Mouse (Mus musculus): ENCODE measurements around the gene Fgfr2. TPM values are rescaled to one million over a fixed set of nuclear protein-coding genes. Genes with fewer than 3 reads are reported as not detected.

Gene Fgfr2
- polyA plus RNA-seq, 1 experiment, result 114 TPM

DNA sequence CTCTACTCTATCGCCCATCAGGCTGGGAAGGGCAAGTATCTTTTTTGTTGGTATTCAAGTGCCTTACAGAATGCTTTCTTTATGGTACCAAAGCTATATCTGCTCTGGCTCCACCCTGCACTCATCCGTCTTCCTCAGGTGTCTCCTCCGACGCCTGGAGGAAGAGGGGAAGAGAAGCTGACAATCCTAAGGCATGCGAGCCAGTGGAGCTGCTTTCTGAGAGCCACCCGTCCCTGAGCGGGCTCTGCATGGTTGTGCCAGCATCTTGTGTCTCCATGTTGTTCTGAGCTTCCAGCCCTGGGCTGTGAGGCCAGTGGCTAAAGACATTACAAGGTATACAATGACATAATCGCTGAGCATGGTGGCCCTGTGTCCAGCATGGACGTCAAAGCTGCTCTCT lies 388.9 kb downstream of the Fgfr2 start:
- peaks cover 22% of the 10 kb centered on the region for H3K4me1 ChIP-seq (ENCODE audit: control insufficient read depth, insufficient read depth, low read length)
- TF ChIP-seq CTCF (IDR thresholded peaks at IDR 0.05; ENCODE audit: insufficient read depth, low read length), result no peak
- no peak overlapping the region for H3K4me3 ChIP-seq (replicated peaks; ENCODE audit: extremely low read depth, low read depth, low read length)
- WGBS, result 79% methylated on average over 9 of the region's 9 CpGs
- DNase-seq, result no peak

DNA sequence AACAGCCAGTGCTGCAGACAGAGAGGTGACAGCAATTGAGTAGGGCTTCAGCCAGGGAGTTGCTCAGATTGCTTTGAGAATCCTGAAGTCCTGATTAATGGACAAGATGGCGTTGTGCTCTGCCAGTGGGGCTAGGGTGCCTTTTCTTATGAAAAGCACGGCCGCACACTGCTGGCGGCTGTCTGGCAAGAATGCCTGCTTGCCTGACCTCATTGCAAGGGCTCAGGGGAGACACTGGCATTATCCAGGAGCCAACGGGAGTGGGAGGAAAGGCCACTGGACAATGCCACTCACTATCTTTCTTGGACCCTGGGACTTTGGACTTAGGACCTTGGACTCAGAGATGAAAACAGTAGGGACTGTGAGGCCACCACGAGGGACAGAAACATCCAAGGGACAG lies 389.6 kb downstream of the Fgfr2 start:
- H3K4me3 ChIP-seq (replicated peaks; ENCODE audit: extremely low read depth, low read depth, low read length), result no peak overlapping the region
- peaks cover 22% of the 10 kb centered on the region for H3K4me1 ChIP-seq (ENCODE audit: control insufficient read depth, insufficient read depth, low read length)
- WGBS, result 78% methylated on average over 6 of the region's 6 CpGs
- no peak for DNase-seq
- TF ChIP-seq POLR2A (IDR thresholded peaks at IDR 0.05; ENCODE audit: borderline replicate concordance, extremely low read depth, low read depth, low read length) (no peak), CTCF (IDR thresholded peaks at IDR 0.05; ENCODE audit: insufficient read depth, low read length) (no peak)

DNA sequence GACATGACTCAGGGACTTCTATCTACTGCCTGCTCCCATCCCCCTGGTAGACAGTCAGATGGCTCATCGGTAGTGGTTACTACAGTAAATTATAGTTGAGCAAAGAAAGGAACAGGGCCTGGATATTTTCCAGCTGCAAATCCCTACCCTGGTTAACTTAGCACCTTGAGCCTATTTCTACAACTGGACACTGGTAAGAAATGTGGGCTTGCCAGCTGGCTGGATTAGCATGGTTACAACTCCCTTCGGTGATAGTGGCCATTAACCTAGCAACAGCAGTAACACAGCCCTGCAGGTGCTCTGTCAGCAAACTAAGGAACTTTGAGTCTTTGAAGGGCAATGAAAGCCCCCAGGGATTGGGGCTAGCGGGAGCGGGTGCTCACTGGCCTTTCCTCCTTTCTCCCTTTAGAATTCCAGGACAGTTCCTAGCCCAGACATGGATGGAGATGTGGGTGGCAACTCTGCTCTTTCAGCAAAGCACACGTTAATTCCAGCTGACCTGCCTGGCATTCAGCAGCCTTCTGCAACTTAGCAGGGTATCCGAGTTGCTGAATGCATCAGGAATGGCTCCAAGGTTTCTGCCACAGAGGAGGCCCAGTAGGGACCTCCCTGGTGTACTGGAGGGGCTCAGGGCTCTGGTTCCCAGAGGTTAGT lies 390.9 kb downstream of the Fgfr2 start:
- H3K4me1 ChIP-seq (ENCODE audit: control insufficient read depth, insufficient read depth, low read length), result peaks cover 22% of the 10 kb centered on the region
- TF ChIP-seq CTCF (IDR thresholded peaks at IDR 0.05; ENCODE audit: insufficient read depth, low read length), result no peak
- TF ChIP-seq POLR2A (IDR thresholded peaks at IDR 0.05; ENCODE audit: borderline replicate concordance, extremely low read depth, low read depth, low read length), result no peak
- no peak overlapping the region for H3K4me3 ChIP-seq (replicated peaks; ENCODE audit: extremely low read depth, low read depth, low read length)
- DNase-seq, result no peak
- WGBS, result 78% methylated on average over 6 of the region's 6 CpGs

DNA sequence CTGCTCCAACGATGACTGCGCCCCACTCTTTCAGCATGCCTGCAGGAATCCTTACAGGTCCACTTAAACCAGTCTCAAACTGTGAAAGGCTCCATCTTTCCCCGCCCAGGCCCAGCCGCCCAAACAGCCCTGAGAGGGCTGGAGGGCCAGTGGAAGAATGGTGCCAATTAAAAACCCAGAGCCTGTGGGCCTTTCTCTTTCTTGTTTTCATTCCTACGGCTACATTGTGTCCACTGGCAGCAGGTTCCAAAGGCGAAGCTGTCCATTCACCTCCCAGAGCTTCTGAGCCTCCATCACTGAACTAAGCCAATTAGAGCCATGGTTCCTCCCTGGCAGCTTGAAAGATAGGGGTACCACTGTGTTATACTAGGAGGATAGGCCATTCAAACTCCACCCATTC lies 391.6 kb downstream of the Fgfr2 start:
- TF ChIP-seq POLR2A (IDR thresholded peaks at IDR 0.05; ENCODE audit: borderline replicate concordance, extremely low read depth, low read depth, low read length) (no peak), CTCF (IDR thresholded peaks at IDR 0.05; ENCODE audit: insufficient read depth, low read length) (no peak)
- WGBS, result 73% methylated on average over 6 of the region's 6 CpGs

DNA sequence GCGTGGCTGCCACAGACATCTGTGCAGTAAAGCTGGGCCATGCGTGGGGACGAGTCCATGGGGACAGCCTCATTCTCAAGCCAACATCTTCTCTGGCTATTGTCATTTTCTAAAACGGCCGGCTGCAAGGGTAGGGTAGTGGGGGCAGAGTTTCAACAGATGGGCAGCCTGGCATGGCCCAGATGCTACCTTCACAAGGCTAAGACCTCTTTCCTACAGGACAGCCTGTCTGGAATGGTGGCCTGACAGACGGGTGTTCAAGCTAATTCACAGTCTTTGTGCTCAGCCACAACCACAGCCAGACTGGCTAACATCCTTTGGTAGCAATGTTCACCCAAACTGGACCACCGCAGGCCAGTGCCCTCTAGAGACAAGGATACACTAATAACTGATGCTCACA lies 392.6 kb downstream of the Fgfr2 start:
- Histone ChIP-seq H3K4me3 (replicated peaks; ENCODE audit: extremely low read depth, low read depth, low read length) (no peak overlapping the region), H3K4me1 (ENCODE audit: control insufficient read depth, insufficient read depth, low read length) (peaks cover 10% of the 10 kb centered on the region)
- no peak for DNase-seq
- TF ChIP-seq CTCF (IDR thresholded peaks at IDR 0.05; ENCODE audit: insufficient read depth, low read length) (no peak), POLR2A (IDR thresholded peaks at IDR 0.05; ENCODE audit: borderline replicate concordance, extremely low read depth, low read depth, low read length) (no peak)
- 76% methylated on average over 7 of the region's 7 CpGs for WGBS

More for the DNA sequence above, 391.6 kb downstream of the Fgfr2 start:
- Histone ChIP-seq H3K4me1 (ENCODE audit: control insufficient read depth, insufficient read depth, low read length) (peaks cover 20% of the 10 kb centered on the region), H3K4me3 (replicated peaks; ENCODE audit: extremely low read depth, low read depth, low read length) (no peak overlapping the region)
- DNase-seq, result no peak

DNA sequence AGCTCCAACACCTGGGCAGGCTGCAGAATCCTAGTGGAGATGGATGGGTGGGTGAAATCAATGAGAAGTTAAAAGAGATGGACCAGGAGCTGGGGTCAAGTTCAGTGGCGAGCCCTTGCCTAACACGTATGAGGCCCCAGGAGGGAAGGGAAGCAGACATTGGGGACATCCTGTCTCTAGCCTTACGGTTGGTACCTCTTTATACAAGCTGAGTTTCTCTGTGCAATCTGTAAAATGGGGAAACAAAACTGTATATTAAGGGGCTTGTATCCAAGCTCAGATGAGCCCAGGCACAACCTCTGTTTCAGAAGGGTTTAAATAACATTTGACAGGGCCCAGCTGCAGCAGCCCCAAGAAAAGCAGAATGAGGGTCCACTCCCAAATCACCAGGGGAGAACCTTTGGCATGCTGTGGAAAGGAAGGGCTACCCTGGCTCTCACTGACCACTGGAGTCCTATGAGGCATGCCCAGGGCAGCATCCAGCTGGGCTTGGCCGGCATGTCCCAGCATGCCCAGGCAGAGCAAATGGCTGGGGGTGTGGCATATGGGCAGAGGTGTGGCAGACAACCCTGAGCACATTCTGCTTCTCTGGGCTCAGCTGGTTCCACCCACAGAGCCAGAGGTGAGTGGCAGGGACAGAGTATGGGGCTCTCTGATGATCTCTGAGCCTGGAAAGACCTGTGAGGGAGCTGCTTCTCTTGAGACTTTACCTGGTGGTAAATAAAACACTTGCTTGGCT lies 393.9 kb downstream of the Fgfr2 start:
- WGBS, result 49% methylated on average over 4 of the region's 4 CpGs
- DNase-seq, result peak; percentile 48
- no peak overlapping the region for H3K4me3 ChIP-seq (replicated peaks; ENCODE audit: extremely low read depth, low read depth, low read length)
- TF ChIP-seq POLR2A (IDR thresholded peaks at IDR 0.05; ENCODE audit: borderline replicate concordance, extremely low read depth, low read depth, low read length), result no peak
- no peak for TF ChIP-seq CTCF (IDR thresholded peaks at IDR 0.05; ENCODE audit: insufficient read depth, low read length)
- H3K4me1 ChIP-seq (ENCODE audit: control insufficient read depth, insufficient read depth, low read length), result peaks cover 14% of the 10 kb centered on the region

DNA sequence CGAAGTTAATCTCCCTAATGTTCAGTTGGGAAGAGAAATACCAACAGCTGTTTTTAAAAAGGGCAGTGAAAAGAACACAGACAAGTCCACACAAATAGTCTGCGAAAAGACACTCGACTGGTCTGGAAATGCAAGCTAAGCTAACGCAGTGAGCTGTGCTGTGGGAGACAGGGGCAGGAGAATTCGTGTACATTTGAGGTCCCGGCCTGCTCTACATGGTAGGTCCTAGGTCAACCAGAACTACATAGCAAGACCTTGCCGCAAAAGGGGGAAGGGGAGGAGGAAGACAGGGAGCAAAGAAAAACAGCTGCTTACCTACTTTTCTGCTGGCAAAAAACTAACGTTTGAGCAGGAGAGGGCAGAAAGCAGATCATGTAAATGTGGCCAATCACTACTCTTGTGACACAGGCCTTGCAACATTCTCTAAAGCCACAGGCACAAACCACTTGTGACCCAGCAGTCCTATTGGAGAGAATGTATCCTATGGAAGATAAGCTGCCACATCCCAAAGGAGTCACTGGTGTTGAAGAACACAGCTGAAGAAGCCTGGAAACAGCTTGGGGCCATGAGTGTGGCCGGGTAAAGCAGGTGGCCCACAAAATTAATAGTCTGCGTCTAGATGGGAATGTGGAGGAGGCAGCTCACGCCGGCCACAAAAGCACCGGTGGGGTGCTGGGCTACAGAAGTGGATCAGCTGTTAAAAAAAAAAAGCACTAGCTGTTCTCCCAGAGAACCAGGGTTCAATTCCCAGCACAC lies 396.9 kb downstream of the Fgfr2 start:
- H3K4me1 ChIP-seq (ENCODE audit: control insufficient read depth, insufficient read depth, low read length), result peaks cover 30% of the 10 kb centered on the region
- no peak overlapping the region for H3K4me3 ChIP-seq (replicated peaks; ENCODE audit: extremely low read depth, low read depth, low read length)
- WGBS, result 59% methylated on average over 13 of the region's 13 CpGs
- TF ChIP-seq CTCF (IDR thresholded peaks at IDR 0.05; ENCODE audit: insufficient read depth, low read length) (no peak), POLR2A (IDR thresholded peaks at IDR 0.05; ENCODE audit: borderline replicate concordance, extremely low read depth, low read depth, low read length) (no peak)
- peak; percentile 46 for DNase-seq

DNA sequence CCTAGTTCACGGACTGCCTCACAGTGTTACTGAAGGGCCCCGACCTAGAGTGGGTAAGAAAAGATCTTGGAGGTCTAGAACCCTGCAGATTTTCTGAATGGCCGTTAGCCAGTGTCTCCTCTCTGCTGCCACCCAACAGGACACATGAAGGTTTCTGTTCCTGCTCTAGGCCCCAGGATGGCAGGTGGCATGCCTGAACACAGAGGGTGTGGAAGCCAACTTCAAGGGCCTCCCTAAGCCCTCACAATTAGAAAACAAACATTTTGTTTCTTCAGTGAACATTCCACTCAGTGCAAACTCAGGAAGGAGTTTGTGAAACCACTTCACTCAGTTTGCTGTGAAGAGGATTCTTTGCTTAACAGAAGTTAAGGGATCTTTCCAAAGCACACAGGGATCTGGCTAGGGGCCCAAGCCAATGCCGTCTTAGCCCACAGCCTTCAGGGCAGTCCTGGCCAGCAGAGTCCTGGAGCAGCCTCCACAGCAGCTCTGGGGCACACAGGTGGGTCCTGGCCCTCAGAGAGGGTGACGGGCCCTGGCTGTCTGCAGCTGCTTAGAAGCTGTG lies 398.6 kb downstream of the Fgfr2 start:
- DNase-seq, result peak; percentile 80
- Histone ChIP-seq H3K4me1 (ENCODE audit: control insufficient read depth, insufficient read depth, low read length) (peaks cover 31% of the 10 kb centered on the region), H3K4me3 (replicated peaks; ENCODE audit: extremely low read depth, low read depth, low read length) (no peak overlapping the region)
- 67% methylated on average over 5 of the region's 5 CpGs for WGBS
- TF ChIP-seq POLR2A (IDR thresholded peaks at IDR 0.05; ENCODE audit: borderline replicate concordance, extremely low read depth, low read depth, low read length), result no peak
- TF ChIP-seq CTCF (IDR thresholded peaks at IDR 0.05; ENCODE audit: insufficient read depth, low read length), result no peak

DNA sequence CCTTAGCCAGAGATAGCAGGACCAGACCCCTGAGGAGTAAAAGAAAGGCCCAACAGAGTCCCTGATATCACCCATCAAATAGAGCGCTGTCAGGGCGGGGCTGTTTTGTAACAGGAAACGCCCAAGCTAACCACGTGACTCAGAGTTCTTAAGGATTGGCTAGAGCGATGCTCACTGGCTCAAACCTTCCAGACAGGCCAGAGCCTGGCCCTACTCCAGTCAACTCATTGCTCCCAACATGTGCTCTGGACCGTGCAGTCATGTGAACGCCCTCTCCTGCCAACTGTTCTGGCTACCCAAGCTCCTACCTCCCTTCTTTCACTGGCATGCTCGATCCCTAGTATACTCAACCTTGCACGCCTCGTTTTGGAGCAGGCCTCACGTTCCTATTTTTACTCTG lies 399.2 kb downstream of the Fgfr2 start:
- TF ChIP-seq POLR2A (IDR thresholded peaks at IDR 0.05; ENCODE audit: borderline replicate concordance, extremely low read depth, low read depth, low read length), result peak; percentile 23; the same call in 1 of the 2 replicates
- no peak for TF ChIP-seq CTCF (IDR thresholded peaks at IDR 0.05; ENCODE audit: insufficient read depth, low read length)
- peaks cover 27% of the 10 kb centered on the region for H3K4me1 ChIP-seq (ENCODE audit: control insufficient read depth, insufficient read depth, low read length)

More for the DNA sequence above, 399.2 kb downstream of the Fgfr2 start:
- WGBS, result 31% methylated on average over 11 of the region's 11 CpGs
- H3K4me3 ChIP-seq (replicated peaks; ENCODE audit: extremely low read depth, low read depth, low read length), result no peak overlapping the region
- peak; percentile 70 for DNase-seq
